Mouse (Mus musculus): ENCODE data around the gene Tecr.
"Not testable (repeated sequence)": the region's sequence is repeated elsewhere in the genome, so short reads cannot be mapped to it uniquely, and the experiment has no call there.

The Tecr gene

DNA sequence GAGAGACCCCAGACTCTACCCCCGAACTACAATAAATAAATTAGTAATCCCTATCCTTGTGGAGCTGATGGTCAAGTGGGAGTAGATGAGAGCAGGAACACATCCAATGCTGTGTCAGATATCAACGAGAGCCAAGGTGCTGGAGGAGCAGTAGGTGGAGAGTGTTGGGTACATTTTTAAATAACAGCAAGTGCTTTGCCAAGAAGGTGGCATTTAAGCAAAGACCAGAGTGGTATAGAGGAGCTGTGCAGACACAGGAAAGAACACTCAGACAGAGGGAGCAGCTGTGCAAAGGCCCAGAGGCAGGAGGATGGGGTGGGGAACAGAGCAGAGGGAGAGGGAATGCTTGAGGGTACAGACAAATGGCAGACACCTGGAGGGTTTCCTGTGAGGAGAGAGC is 9.3 kb upstream of the Tecr start:
- DNase-seq: no peak

- DNase-seq: no peak
Measured at GRCm38 (mm10) chr8:83616625-83617024, 8.9 kb upstream of the Tecr start.

DNA sequence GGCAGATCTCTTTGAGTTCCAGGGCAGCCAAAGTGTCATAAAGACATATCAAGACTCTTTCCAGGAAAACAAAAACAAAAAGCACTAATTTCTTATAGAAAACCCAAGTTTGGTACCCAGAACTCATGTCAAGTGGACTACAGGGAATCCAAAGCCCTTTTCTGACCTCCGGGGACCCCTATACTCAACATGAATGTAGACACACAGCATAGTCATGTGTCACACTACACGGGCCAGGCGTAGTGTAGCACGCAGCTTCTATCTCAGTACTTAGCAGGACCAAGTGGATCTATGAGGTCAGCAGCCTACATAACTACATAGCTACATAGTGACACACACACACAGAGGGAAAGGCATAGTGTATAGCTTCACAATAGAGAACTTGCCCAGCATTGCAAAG is 5.9 kb upstream of the Tecr start:
- DNase-seq: no peak

DNA sequence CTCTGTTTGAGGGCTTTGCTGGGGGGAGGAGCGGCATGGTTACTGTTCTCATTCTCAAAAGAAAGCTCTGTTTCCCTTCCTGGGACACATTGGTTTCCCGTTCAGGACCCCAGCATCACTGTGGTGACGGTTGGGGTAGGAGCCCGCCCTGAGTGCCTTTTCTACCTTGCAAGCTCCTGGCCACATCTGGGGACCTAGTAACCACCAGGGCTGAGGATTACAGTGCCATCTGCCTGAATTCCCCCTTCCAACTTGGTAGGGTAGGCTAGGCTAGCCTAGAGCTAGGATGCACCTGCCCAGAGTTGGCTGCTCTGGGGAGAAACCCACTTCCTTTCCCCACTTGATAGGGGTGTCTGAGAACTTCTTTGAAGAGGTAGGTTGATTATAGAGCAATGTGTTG is 4.2 kb upstream of the Tecr start:
- DNase-seq: no peak

DNA sequence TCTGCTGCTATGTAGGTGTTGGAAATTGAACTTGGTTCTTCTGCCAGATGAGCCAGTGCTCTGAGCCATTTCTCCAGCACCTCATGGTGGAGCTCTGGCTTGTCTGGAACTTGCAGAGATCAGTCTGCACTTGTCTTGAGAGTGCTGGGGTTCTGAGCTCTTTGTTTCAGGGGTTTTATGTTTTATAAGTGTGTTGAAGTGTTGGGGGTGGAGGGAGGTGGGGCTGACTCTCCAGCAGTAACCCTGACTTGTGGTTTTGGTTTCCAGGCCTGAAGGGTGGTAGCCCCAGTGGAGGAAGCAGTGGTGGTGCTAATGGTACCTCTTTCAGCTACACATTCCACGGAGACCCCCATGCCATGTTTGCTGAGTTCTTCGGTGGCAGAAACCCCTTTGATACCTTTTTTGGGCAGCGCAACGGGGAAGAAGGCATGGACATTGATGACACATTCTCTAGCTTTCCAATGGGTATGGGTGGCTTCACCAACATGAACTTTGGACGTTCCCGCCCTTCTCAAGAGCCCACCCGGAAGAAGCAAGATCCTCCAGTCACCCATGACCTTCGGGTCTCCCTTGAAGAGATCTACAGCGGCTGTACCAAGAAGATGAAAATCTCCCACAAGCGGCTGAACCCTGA is 1.9 kb upstream of the Tecr start:
- DNase-seq: no peak

DNA sequence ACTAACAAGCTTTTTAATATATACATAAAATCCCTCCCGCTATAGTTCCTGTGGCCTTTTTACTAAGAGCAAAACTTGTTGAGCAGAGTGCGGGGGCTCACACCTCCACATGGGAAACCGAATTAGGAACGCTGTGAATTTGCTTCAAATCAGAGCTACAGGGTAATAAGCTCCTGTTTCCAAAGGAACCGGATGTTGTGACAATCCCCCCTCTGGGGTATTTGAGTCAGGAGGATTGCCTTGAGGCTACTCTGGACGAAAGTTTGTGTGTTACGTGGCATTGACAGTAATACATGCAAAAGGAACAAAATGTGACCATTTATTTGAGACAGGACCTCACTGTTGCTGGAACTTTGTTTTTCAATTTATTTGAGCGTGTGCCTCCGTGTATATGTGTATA is 1.3 kb upstream of the Tecr start:
- no peak for DNase-seq

- peak; percentile 77 to 82 for DNase-seq
Measured at GRCm38 (mm10) chr8:83608398-83608829, 643 bp upstream of the Tecr start.

DNA sequence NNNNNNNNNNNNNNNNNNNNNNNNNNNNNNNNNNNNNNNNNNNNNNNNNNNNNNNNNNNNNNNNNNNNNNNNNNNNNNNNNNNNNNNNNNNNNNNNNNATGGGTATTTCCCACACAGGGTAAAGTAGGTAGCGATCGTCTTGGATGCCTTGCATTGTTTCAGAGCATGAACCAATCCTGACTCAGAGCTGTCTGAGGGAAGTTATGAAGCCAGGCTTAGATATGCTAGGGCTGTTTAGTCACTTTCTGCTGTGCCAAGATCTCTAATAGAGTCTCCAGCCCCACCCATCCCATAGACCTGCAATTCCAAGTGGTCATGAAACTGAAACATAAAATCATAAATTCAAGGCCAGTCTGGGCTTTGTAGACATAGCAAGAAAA is 5.1 kb downstream of the Tecr start:
- no peak for DNase-seq

GRCm38 (mm10) chr8:83599814-83600213 is 8.0 kb downstream of the Tecr start:
- no peak for DNase-seq

DNA sequence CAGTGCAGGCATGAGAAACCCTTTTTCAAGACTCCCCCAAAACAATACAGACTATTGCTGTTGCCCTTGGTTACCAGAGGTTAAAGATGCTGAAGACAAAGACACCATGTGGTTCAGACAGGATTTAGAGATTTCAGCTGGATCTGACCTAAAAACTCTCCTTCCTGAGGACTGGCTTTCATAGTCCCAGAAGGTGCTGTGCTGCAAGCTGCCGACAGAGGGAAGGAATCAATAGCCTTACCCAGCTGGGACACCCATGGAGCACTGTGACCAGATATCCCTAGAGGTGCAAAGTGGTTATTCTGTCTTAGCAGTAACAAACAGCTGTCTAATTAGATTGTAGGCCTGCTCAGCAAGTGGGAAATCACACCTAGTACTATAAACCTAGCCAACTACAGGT is 9.6 kb downstream of the Tecr start:
- DNase-seq: no peak

- peak; percentile 56 to 58 for DNase-seq
Measured at GRCm38 (mm10) chr8:83596369-83596768, 11.4 kb downstream of the Tecr start.

DNA sequence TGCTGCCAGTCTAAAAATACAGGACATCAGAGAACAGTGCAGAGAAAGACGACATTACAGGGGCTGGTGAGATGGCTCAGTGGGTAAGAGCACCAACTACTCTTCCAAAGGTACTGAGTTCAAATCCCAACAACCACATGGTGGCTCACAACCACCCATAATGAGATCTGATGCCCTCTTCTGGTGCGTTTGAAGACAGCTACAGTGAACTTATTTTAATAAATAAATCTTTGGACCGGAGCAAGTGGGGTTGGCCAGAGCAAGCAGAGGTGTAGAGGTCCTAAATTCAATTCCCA is 12.8 kb downstream of the Tecr start:
- DNase-seq: not testable (repeated sequence)

- DNase-seq: peak; percentile 92 to 95
Measured at GRCm38 (mm10) chr8:83594167-83595049, 13.4 kb downstream of the Tecr start.

GRCm38 (mm10) chr8:83593325-83594166 is 14.2 kb downstream of the Tecr start:
- DNase-seq: no peak

GRCm38 (mm10) chr8:83592682-83593081 is 15.1 kb downstream of the Tecr start:
- DNase-seq: no peak

GRCm38 (mm10) chr8:83590488-83591023 is 17.2 kb downstream of the Tecr start:
- DNase-seq: no peak

GRCm38 (mm10) chr8:83588886-83589285 is 18.9 kb downstream of the Tecr start:
- DNase-seq: no peak

GRCm38 (mm10) chr8:83587644-83588043 is 20.1 kb downstream of the Tecr start:
- no peak for DNase-seq

DNA sequence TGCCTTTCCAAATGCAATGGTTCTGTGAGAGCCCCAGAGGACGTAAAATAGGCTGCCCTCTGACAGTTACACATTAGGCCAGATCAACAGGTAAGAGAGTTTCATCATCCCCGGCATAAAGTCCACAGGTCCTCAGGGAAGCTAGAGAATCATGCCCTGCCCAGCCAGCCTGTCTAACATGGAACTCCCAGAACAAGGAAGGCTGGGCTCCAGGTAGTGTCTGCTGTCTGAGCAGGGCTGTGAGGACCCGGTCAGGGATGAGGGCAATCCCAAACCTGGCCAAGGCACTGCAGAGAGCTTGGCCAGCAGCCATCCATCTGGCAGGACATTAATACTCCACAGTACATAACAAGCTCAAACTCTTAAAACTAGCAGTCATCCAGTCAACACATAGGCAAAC is 22.4 kb downstream of the Tecr start:
- no peak for DNase-seq

- DNase-seq: no peak
Measured at GRCm38 (mm10) chr8:83584771-83585170, 23.0 kb downstream of the Tecr start.

DNA sequence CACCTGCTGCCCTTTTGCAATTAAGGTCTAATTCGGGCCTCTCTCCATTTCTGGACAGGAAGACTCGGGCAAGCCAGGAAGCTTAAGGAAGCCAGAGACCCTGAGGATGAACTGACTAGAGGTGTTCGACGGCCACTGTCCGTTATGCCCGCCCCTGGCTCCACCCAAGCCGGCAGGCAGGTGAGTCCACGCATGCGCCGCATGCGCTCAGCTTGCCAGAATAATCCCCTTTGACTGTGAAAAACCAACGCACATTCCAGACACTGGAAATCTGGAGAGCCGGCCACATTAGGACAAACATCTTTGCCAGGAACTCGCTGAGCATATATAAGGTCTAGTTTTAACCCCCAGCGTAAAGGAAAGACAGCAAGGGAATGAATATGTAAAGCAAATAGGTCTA is 24.5 kb downstream of the Tecr start:
- no peak for DNase-seq

DNA sequence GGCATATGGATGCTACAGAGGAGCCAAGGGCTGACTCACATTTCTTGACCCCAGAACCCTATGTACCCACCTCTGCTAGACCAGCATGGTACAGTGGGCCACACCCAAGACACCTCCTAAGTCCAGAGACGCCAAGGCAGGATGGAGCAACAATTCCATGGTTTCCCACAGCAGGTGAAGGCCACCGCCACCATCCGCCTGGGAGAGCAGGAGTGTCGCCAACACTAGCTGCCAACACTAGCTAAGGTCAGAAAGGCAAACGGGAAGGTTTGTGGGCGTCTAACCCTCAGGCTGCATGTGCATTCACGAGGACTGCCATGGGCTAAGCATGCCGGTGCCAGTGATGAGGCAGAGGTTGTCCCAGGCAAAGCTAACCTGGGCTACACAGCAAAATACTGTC is 25.5 kb downstream of the Tecr start:
- no peak for DNase-seq

GRCm38 (mm10) chr8:83580826-83581225 is 26.9 kb downstream of the Tecr start:
- DNase-seq: no peak

DNA sequence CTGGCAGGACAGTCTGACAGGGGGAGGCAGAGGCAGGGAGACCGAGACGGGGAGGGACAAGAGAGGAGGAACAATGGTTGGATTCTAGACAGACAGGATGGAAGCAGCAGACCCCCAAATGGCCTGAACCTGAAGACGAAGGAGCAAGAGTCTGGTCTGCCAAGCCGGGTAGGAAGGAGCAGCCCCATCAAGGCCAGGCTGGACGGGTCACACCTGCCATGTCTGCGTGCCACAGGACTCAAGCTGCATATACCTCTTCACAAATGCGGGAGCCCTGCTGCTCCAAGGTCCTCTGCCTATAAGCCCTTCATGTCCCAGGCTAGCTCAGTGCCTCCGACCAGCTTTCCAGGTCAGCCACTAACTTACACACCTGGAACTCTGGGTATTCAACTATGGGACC is 28.1 kb downstream of the Tecr start:
- DNase-seq: no peak

Measured in B cell, adult 2 months (primary cell).